Mouse (Mus musculus) G1E (cell line): ENCODE data around the gene Armcx6.

ENCODE experiments used
- CTCF ChIP-seq: IDR thresholded peaks from 2 replicates; pipeline ENCODE4 v1.5.1; 2012; ENCODE audit warnings: low read depth, low read length, inconsistent platforms, mixed read lengths
- GATA1 ChIP-seq: IDR thresholded peaks from 2 replicates; pipeline ENCODE4 v1.6.1; 2012; ENCODE audit warnings: borderline replicate concordance, low read length, inconsistent platforms, mixed read lengths
- TAL1 ChIP-seq: conservative IDR thresholded peaks from 2 replicates; pipeline ENCODE4 v1.6.1; 2012; ENCODE audit warnings: low read depth, low read length, inconsistent platforms, mixed read lengths

- TF ChIP-seq TAL1 (no peak), CTCF (no peak; the same call in 1 of the 2 replicates), GATA1 (no peak)
These were observed 4.8 kb downstream of the Armcx6 start for GRCm38 (mm10) chrX:134746459-134746858.
